Mouse (Mus musculus) testis, postnatal 14 days (tissue): ENCODE data around the gene Dlg1.

Source experiments
- DNase-seq: peaks from one replicate; pipeline ENCODE4 v3.0.0; 2021; ENCODE audit warnings: low spot score

Gene Dlg1

GRCm38 (mm10) chr16:31737081-31737480 lies 73.8 kb downstream of the Dlg1 start:
- DNase-seq, result no peak

GRCm38 (mm10) chr16:31737761-31738160 lies 74.5 kb downstream of the Dlg1 start:
- no peak for DNase-seq

GRCm38 (mm10) chr16:31740271-31740670 lies 77.0 kb downstream of the Dlg1 start:
- DNase-seq, result no peak

DNA sequence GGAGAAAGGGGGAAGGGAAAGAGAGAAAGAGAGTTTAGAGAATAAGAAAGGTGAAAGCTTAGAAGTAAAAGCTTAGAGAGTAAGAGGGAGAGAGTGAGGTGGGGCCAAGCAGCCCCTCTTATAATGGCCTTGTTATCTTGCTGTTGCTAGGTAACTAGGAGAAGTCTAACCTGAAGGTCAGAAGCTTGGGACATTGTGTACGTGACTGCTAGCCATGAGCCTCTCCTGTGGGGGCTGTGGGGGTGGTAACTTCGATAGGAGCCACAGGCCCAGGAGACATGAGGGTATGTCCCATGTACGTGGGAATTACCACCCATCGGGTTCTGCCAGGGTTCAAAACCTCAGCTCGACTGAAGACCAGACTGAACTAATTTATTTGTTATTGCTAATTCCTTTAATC lies 77.5 kb downstream of the Dlg1 start:
- DNase-seq, result no peak

DNA sequence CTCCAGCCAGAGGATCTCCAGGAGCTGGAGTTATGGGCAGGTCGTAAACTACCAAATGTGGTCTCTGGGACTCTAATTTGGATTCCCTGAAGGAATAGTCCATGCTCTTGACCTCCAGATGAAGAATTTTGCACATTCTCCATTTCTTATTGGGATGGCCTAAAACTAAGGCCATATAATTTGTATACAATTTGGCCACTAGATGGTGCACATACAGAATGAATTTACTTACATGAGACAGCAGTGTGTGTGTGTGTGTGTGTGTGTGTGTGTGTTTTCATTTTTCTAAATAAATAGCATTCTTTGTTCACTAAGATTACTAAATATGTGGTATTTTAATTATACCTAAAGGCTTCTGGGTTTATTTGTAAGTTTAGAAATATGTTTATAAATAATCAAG lies 87.3 kb downstream of the Dlg1 start:
- DNase-seq, result no peak

DNA sequence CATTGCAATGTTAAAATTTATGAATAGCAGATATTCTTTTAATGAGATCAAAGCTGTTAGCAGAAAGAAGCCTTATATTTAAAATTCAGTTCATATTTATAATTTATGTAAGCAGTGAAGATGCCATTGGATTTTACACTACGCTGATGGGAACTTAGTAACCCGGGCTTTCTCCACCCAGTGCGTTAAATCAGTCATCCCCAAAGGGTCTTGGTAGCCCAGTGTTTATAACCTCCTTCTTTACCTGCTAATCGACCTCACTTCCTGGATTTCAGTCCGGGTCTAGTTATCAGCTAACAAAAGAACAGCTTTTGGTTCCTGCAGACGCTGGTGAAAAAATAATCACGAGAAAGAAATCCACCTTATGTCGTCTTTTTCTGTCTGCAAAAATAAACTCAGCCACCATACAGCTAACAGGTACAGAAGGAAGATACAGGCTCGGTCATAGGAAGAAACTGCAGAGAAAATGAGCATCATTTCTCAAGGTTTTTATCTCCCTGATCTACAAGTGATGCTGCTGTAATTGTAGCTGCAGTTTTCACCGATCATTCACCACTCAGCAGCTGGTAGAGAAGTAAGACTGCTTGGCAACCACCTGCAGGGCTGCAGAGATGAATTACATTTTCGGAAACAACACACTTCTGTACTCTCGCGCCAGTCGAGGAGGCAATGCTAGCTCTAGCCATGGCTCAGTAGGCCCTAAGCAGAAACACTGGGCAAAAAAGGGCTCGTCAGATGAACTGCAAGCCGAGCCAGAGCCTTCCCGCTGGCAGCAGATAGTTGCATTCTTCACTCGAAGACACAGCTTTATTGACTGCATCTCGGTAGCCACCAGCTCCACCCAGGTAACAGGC lies 91.2 kb downstream of the Dlg1 start:
- no peak for DNase-seq

- no peak for DNase-seq
Measured at GRCm38 (mm10) chr16:31755053-31755452, 91.8 kb downstream of the Dlg1 start.

- DNase-seq, result no peak
Measured at GRCm38 (mm10) chr16:31756436-31756835, 93.2 kb downstream of the Dlg1 start.

DNA sequence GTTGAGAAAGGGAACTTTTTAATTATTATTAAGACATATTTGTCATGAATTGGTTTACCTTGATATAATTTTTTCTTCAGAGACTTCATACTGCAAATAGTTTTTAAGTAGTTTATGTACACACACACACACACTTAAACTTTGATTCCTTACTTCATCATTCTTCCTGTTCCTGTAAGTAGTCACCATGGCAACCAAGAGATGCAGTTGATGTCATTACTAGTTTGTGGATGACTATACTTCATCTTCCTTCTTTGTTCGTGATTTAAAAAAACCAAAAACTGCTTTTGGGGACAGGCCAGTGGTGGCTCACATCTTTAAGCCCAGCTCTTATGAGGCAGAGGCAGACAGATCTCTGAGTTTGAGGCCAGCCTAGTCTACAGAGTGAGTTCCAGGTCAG lies 94.4 kb downstream of the Dlg1 start:
- no peak for DNase-seq

- DNase-seq, result no peak
Measured at GRCm38 (mm10) chr16:31759416-31759815, 96.2 kb downstream of the Dlg1 start.

DNA sequence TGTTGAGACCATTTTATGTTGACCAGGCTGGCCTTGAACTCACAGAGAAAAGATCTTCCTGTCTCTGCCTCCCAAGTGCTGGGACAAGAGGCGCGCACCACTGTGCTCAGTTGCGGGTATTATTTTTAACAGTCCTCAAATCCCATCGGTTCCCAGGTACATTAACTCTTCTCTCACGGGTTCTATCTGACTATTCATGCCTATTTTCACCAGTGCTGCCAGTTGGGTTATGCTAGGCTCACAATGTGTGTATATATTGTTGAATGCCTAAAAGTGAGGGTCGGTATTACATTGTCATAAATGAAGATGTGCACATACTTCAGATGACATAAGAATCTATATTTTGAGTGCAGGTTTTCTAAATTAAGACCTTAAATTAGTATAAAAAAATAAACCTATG lies 103.1 kb downstream of the Dlg1 start:
- DNase-seq, result no peak

DNA sequence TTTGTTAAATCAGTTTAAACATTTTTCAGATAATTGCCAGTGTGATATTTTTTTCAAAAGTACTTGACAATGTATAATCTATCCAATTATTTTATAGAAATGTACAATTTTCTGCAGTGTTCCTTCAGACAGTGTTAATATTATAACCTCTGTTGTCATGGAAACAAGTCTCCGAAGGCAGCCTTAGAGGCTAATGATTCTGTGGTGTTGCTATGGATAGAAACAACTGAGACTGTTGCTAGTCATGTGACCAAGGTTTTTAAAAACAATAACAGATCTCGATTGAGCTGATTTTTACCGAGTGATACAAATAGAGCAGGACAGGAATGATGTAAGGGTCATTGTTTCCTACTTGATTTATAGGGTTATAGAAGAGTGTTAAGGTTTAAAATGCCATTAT lies 103.5 kb downstream of the Dlg1 start:
- DNase-seq, result no peak

DNA sequence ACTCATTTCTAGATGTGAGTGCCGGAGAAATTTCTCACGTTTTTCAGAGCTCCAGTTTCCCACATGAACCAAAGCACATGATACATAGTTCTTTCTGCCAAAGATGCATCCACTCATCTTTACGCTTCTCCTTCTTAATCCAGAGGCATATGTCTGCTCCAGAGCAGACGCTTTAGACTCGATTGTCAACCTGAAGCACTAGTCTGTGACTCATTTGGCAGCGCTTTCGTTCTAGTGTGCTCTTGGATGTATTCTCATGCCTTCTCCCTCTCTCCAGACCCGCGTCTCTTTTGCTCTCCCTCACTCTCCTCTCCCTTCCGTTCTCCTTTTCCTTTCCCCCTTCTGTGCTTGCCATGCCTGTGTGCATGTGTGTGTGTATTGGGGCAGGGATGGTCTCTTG lies 112.7 kb downstream of the Dlg1 start:
- no peak for DNase-seq

DNA sequence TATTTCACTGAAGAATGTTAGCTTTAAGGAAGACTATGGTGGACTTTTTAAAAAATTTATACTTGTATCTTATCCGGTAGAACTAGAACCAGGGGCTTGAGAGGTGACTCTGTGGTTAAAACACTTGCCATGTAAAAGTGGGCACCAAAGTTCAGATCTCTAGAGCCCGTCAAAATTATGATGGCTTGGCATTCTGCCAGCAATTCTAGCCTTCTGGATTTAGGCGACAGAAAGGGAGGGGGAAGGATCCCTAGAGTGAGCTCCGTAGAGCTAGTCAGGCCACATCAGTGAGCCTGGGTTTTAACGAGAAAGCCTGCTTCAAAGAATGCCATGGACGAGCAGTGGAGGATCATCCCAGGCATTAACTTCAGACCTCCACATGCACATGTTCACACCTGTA lies 117.8 kb downstream of the Dlg1 start:
- DNase-seq, result no peak

GRCm38 (mm10) chr16:31790056-31790455 lies 126.8 kb downstream of the Dlg1 start:
- DNase-seq, result no peak

DNA sequence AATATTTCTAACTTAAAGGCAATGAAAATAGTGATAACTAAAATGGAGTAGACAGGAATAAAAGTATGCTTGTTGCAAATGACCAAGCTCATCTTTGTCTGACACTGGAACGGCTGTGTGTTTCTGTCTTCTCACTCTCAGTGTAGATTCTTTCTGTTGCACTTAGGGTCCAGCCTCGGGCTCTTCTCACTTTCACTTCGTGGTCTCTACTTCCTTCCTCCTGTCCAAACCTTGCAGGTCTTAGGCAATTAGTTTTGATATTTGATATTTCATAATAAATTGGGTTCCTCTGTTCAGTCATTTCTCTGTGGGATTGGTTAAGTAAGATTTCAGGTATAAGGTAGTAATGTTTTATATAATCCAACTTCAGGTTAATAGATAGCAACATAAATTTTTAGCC lies 140.4 kb downstream of the Dlg1 start:
- DNase-seq, result no peak

- no peak for DNase-seq
Measured at GRCm38 (mm10) chr16:31826049-31826448, 162.8 kb downstream of the Dlg1 start.

- DNase-seq, result no peak
Measured at GRCm38 (mm10) chr16:31830726-31831125, 167.5 kb downstream of the Dlg1 start.

GRCm38 (mm10) chr16:31832630-31833422 lies 169.6 kb downstream of the Dlg1 start:
- no peak for DNase-seq

DNA sequence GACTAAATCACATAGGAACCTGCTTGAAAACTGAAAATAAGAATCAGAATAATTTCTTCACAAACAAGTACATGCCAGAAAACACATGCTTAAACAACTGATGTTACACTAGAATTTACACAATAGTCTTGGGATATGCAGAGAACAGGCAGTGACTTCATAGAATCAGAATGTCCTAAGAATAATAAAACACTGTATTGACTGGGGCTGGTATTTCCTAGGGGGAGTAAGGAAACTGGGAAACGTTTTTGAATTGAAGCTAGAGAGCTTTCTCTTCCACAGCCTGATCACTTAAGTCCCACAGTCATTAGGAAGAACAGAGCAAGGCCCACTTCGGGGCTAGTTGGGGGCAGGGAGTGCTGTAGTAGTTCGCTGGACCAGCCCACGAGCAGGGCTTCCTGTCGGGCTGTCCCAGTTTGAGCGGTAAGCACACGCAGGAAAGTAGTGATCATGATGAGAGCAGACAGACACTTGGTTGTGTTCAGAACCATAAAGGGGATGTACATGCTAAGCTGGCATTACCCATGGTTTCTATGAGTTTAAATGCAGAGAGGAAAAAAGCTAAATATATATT lies 170.9 kb downstream of the Dlg1 start:
- no peak for DNase-seq

GRCm38 (mm10) chr16:31834662-31835318 lies 171.5 kb downstream of the Dlg1 start:
- no peak for DNase-seq

- no peak for DNase-seq
Measured at GRCm38 (mm10) chr16:31837362-31837761, 174.1 kb downstream of the Dlg1 start.

- DNase-seq, result no peak
Measured at GRCm38 (mm10) chr16:31844246-31844645, 181.0 kb downstream of the Dlg1 start.
